Mouse (Mus musculus) embryonic fibroblast, embryonic 13.5 days (primary cell): ENCODE data around the gene Abca4.

Experiments used
- CTCF ChIP-seq: IDR thresholded peaks from 2 replicates; pipeline ENCODE4 v1.5.1; 2011; ENCODE audit warnings: mild to moderate bottlenecking, control low read depth, low read length, moderate library complexity, borderline replicate concordance; ENCODE audit not compliant: insufficient read depth
- POLR2A ChIP-seq: IDR thresholded peaks from 2 replicates; pipeline ENCODE4 v1.6.1; 2011; ENCODE audit warnings: low read depth, mild to moderate bottlenecking, control low read depth, low read length, moderate library complexity

DNA sequence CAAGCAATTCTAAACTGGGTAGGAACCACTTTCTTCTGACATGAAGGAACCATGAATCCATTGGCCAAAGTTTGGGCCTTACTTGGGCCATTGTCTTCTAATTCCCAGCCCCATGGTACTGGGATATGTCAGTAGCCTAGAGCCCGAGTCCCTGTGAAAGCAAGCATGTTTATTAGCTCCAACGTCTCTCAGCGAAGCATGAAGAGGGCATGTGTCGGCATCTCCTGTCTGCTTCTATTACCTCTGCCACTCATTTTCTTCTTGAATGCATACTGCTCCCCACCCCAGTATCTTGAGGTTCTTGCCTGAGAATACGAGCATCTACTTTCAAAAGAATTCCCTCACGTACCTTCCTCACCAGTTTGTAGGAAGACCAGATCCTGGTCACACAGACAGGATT, 161.5 kb downstream of the Abca4 start:
- TF ChIP-seq POLR2A: no peak
- TF ChIP-seq CTCF: no peak
